8 mouse cellular contexts compared by ENCODE assay signal in the genomic region with DNA sequence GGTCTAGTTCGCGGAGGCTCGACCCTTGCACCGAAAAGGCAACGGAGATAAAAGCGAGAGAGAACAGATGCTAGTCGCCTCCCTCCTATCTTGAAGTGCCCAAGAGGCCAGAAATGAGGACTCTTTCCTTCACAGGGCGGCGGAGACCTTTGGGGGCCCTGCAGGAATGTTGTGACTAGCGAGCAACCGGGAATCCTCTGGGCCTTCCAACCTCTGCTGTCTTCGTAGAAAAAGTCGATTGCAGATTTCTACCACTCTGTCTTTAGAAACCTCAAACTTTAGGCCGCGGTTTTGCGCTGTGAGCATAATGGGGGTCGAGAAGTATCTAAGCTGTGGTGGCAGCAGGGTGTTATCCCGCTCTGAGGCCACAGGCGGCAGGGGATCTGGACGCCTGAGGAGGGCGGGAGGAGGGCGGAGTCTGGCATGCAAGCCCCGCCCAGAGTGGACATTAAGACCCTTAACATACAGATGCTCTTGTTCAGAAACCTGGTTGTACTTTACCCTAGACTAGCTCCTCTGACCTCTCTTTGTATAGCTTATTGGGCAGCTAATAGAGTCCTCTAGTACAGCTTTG. TPM values are rescaled to one million over a fixed set of nuclear protein-coding genes. Genes with fewer than 3 reads are reported as not detected.
A peak's percentile ranks its signal among the peaks of the same experiment; 100 is the strongest.
DNase-seq lines count a peak whose midpoint lies in the region; ATAC-seq and TF ChIP-seq lines count a peak whose summit lies in the region.

No protein-coding gene starts in this region.

- peak overlapping the region; percentile 47 for H3K4me3 ChIP-seq in kidney, adult 2 months (ENCODE audit: insufficient read depth, low read depth, low read length)
- peak overlapping the region; percentile 52 for H3K4me3 ChIP-seq in heart, embryonic 16.5 days (ENCODE audit: low read length)
- peak overlapping the region; percentile 57 for H3K4me3 ChIP-seq in liver, embryonic 13.5 days (replicated peaks)

- H3K27ac ChIP-seq in kidney, adult 2 months (ENCODE audit: insufficient read depth, low read depth, low read length) = no peak overlapping the region
- H3K27ac ChIP-seq in heart, embryonic 16.5 days (ENCODE audit: low read length) = no peak overlapping the region
- no peak overlapping the region for H3K27ac ChIP-seq in liver, embryonic 13.5 days

- peak overlapping the region; percentile 39; the same call in 1 of the 2 replicates for H3K9ac ChIP-seq in heart, embryonic 16.5 days (ENCODE audit: low read length)
- no peak overlapping the region for H3K9ac ChIP-seq in liver, embryonic 13.5 days

- H3K27me3 ChIP-seq in kidney, adult 2 months (replicated peaks; ENCODE audit: control insufficient read depth, insufficient read depth, low read length) = no peaks in the 10 kb centered on the region
- H3K27me3 ChIP-seq in heart, embryonic 16.5 days (ENCODE audit: control insufficient read depth, insufficient read depth, low read length) = peaks cover 41% of the 10 kb centered on the region
- peaks cover 59% of the 10 kb centered on the region for H3K27me3 ChIP-seq in liver, embryonic 13.5 days

- no peaks in the 10 kb centered on the region for H3K36me3 ChIP-seq in kidney, adult 2 months (ENCODE audit: control insufficient read depth, insufficient read depth, low read length)
- no peaks in the 10 kb centered on the region for H3K36me3 ChIP-seq in heart, embryonic 16.5 days (ENCODE audit: control insufficient read depth, insufficient read depth)
- no peaks in the 10 kb centered on the region for H3K36me3 ChIP-seq in liver, embryonic 13.5 days

- TF ChIP-seq CTCF in kidney, adult 2 months (conservative IDR thresholded peaks at IDR 0.05; ENCODE audit: insufficient read depth, insufficient read length, low read depth, low read length) = no peak

- no peaks in the 10 kb centered on the region for H3K9me3 ChIP-seq in heart, embryonic 16.5 days (replicated peaks; ENCODE audit: control insufficient read depth, low read length)
- H3K9me3 ChIP-seq in liver, embryonic 13.5 days (replicated peaks) = no peaks in the 10 kb centered on the region

- TF ChIP-seq POLR2A in kidney, adult 2 months (IDR thresholded peaks at IDR 0.05; ENCODE audit: low read depth, low read length) = no peak

- H3K4me1 ChIP-seq in kidney, adult 2 months (ENCODE audit: control insufficient read depth, insufficient read depth, low read length) = no peaks in the 10 kb centered on the region
- H3K4me1 ChIP-seq in heart, embryonic 16.5 days (ENCODE audit: control insufficient read depth, insufficient read depth, low read length) = 0 out of 2 replicates have a peak, but pooled peaks cover 4% of the 10 kb centered on the region
- H3K4me1 ChIP-seq in liver, embryonic 13.5 days (replicated peaks) = peaks cover 14% of the 10 kb centered on the region

- WGBS in kidney, adult 2 months = 5% methylated on average over 23 of the region's 23 CpGs
- WGBS in heart, embryonic 16.5 days = 3% methylated on average over 23 of the region's 23 CpGs
- 2% methylated on average over 23 of the region's 23 CpGs for WGBS in liver, embryonic 13.5 days (ENCODE audit: insufficient replicate concordance)

- peak overlapping the region; percentile 74 for H3K4me2 ChIP-seq in heart, embryonic 16.5 days (ENCODE audit: low read depth, low read length)
- peak overlapping the region; percentile 76 for H3K4me2 ChIP-seq in liver, embryonic 13.5 days

- DNase-seq in kidney, adult 2 months = no peak
- DNase-seq in kidney, adult 18-20 months = no peak
- peak; percentile 49 for DNase-seq in brain, adult 2 months (ENCODE audit: low read depth, low spot score)
- no peak for DNase-seq in liver, embryonic 13.5 days
- peak; percentile 46 for DNase-seq in retina, postnatal 7 days (ENCODE audit: low read depth, low spot score)
- no peak for DNase-seq in right cerebral cortex, postnatal 25 days
- no peak for DNase-seq in cerebellum, adult 9-10 months

- ATAC-seq in heart, embryonic 16.5 days (replicated peaks; ENCODE audit: extremely low read depth, insufficient read depth, low FRiP score) = peak; percentile 58
- peak; percentile 48; the same call in 1 of the 2 replicates for ATAC-seq in liver, embryonic 13.5 days (ENCODE audit: low read depth)

RNA-seq across cellular contexts. Expression of a gene that starts 24.1 kb away (rescaled TPM):
- polyA plus RNA-seq in kidney, adult 2 months (2012; rRNA removed) = 3.3 and 3.7 TPM in 2 replicates
- 2.8 and 4.1 TPM in 2 replicates for polyA plus RNA-seq in heart, embryonic 16.5 days (2015; fragmentation: Nextera tagmentation; extraction: Ambion mirVana)
- 0.62 and 0.90 TPM in 2 replicates for polyA plus RNA-seq in liver, embryonic 13.5 days (2015; fragmentation: Nextera tagmentation; extraction: Ambion mirVana)

RNA-seq across cellular contexts. Expression of a gene that starts 24.4 kb away (rescaled TPM):
- polyA plus RNA-seq in kidney, adult 2 months (2012; rRNA removed) = 3.1 and 3.2 TPM in 2 replicates
- polyA plus RNA-seq in heart, embryonic 16.5 days (2015; fragmentation: Nextera tagmentation; extraction: Ambion mirVana) = 0.06 and 0.07 TPM in 2 replicates
- not detected in 2 replicates for polyA plus RNA-seq in liver, embryonic 13.5 days (2015; fragmentation: Nextera tagmentation; extraction: Ambion mirVana)

RNA-seq across cellular contexts. Expression of a gene that starts 59.6 kb away (rescaled TPM):
- 7.9 and 8.0 TPM in 2 replicates for polyA plus RNA-seq in kidney, adult 2 months (2012; rRNA removed)
- 7.0 and 8.1 TPM in 2 replicates for polyA plus RNA-seq in heart, embryonic 16.5 days (2015; fragmentation: Nextera tagmentation; extraction: Ambion mirVana)
- 1.7 and 1.9 TPM in 2 replicates for polyA plus RNA-seq in liver, embryonic 13.5 days (2015; fragmentation: Nextera tagmentation; extraction: Ambion mirVana)

Comparison
In these comparisons a context has a peak if more than half of its experiments do, and no peak if none do; other contexts are left out.
1. DNase-seq: peak in brain, adult 2 months (single experiment) and retina, postnatal 7 days (single experiment); none in kidney, adult 2 months (single experiment), kidney, adult 18-20 months (single experiment), liver, embryonic 13.5 days (single experiment), right cerebral cortex, postnatal 25 days (single experiment) and cerebellum, adult 9-10 months (single experiment).
2. Peak in every context shown above with its lines, with median percentiles within 50 percentile points of each other: H3K4me3 ChIP-seq.